Mouse (Mus musculus): ENCODE data around the gene Fam222b. TPM values are rescaled to one million over a fixed set of nuclear protein-coding genes. Genes with fewer than 3 reads are reported as not detected.
A peak's percentile ranks its signal among the peaks of the same experiment; 100 is the strongest.
"Not testable (repeated sequence)": the region's sequence is repeated elsewhere in the genome, so short reads cannot be mapped to it uniquely, and the experiment has no call there.

Fam222b gene
- total RNA-seq, 2 experiments from 2014 or later = 28.8 to 29.9 TPM

- intact Hi-C loops (cut with DNase I) = no loop called here
- DNase-seq (ENCODE audit: low spot score in 2 of 2) = no peak
Measured at GRCm38 (mm10) chr11:78123782-78124181, 29.3 kb downstream of the Fam222b start.

GRCm38 (mm10) chr11:78125691-78126090, 31.2 kb downstream of the Fam222b start:
- no peak for DNase-seq (ENCODE audit: low spot score in 2 of 2)
- intact Hi-C loops (cut with DNase I) = no loop called here

- intact Hi-C loops (cut with DNase I) = no loop called here
- DNase-seq (ENCODE audit: low spot score in 2 of 2) = no peak
Measured at GRCm38 (mm10) chr11:78126739-78127138, 32.3 kb downstream of the Fam222b start.

GRCm38 (mm10) chr11:78129458-78129857, 35.0 kb downstream of the Fam222b start:
- no peak for DNase-seq (ENCODE audit: low spot score in 2 of 2)
- intact Hi-C loops (cut with DNase I) = no loop called here

GRCm38 (mm10) chr11:78133915-78134314, 39.5 kb downstream of the Fam222b start:
- intact Hi-C loops (cut with DNase I) = no loop called here
- DNase-seq (ENCODE audit: low spot score in 2 of 2) = no peak

- DNase-seq (ENCODE audit: low spot score in 2 of 2) = no peak
- intact Hi-C loops (cut with DNase I) = no loop called here
Measured at GRCm38 (mm10) chr11:78134344-78134743, 39.9 kb downstream of the Fam222b start.

GRCm38 (mm10) chr11:78135314-78135713, 40.9 kb downstream of the Fam222b start:
- intact Hi-C loops (cut with DNase I); DNase-seq (ENCODE audit: low spot score in 2 of 2): not testable (repeated sequence)

- no peak for DNase-seq (ENCODE audit: low spot score in 2 of 2)
- intact Hi-C loops (cut with DNase I) = no loop called here
Measured at GRCm38 (mm10) chr11:78136132-78136531, 41.7 kb downstream of the Fam222b start.

GRCm38 (mm10) chr11:78137584-78137983, 43.1 kb downstream of the Fam222b start:
- no peak for DNase-seq (ENCODE audit: low spot score in 2 of 2)
- intact Hi-C loops (cut with DNase I) = no loop called here

- intact Hi-C loops (cut with DNase I) = no loop called here
- DNase-seq (ENCODE audit: low spot score in 2 of 2) = no peak
Measured at GRCm38 (mm10) chr11:78138023-78138422, 43.6 kb downstream of the Fam222b start.

- DNase-seq (ENCODE audit: low spot score in 2 of 2) = no peak
- intact Hi-C loops (cut with DNase I) = no loop called here
Measured at GRCm38 (mm10) chr11:78140665-78141064, 46.2 kb downstream of the Fam222b start.

- intact Hi-C loops (cut with DNase I) = no loop called here
- DNase-seq (ENCODE audit: low spot score in 2 of 2) = no peak
Measured at GRCm38 (mm10) chr11:78143520-78143919, 49.1 kb downstream of the Fam222b start.

- intact Hi-C loops (cut with DNase I) = loop anchor here (5.0 kb wide), 1 partner anchor 49 kb away; no protein-coding TSS in a partner anchor
- DNase-seq (ENCODE audit: low spot score in 2 of 2) = no peak
Measured at GRCm38 (mm10) chr11:78146168-78146567, 51.7 kb downstream of the Fam222b start.

GRCm38 (mm10) chr11:78146707-78147543, 52.5 kb downstream of the Fam222b start:
- no peak for DNase-seq (ENCODE audit: low spot score in 2 of 2)
- intact Hi-C loops (cut with DNase I) = loop anchor here (5.0 kb wide), 1 partner anchor 50 kb away; no protein-coding TSS in a partner anchor

GRCm38 (mm10) chr11:78151161-78151560, 56.7 kb downstream of the Fam222b start:
- intact Hi-C loops (cut with DNase I) = loop anchor here (5.0 kb wide), 1 partner anchor 69 kb away; the partner anchor contains the start of gene Eral1
- DNase-seq (ENCODE audit: low spot score in 2 of 2) = no peak

- peak; percentile 86 to 92 for DNase-seq (ENCODE audit: low spot score in 2 of 2)
- intact Hi-C loops (cut with DNase I) = loop anchor here (5.0 kb wide), 1 partner anchor 70 kb away; the partner anchor contains the start of gene Eral1
Measured at GRCm38 (mm10) chr11:78152299-78153231, 58.1 kb downstream of the Fam222b start.

- intact Hi-C loops (cut with DNase I) = loop anchor here (5.0 kb wide), 1 partner anchor 71 kb away; the partner anchor contains the start of gene Eral1
- no peak for DNase-seq (ENCODE audit: low spot score in 2 of 2)
Measured at GRCm38 (mm10) chr11:78153778-78154177, 59.3 kb downstream of the Fam222b start.

- intact Hi-C loops (cut with DNase I) = no loop called here
- DNase-seq (ENCODE audit: low spot score in 2 of 2) = no peak
Measured at GRCm38 (mm10) chr11:78155674-78156073, 61.2 kb downstream of the Fam222b start.

- intact Hi-C loops (cut with DNase I) = no loop called here
- no peak for DNase-seq (ENCODE audit: low spot score in 2 of 2)
Measured at GRCm38 (mm10) chr11:78156156-78156699, 61.8 kb downstream of the Fam222b start.

GRCm38 (mm10) chr11:78159096-78159495, 64.6 kb downstream of the Fam222b start:
- DNase-seq (ENCODE audit: low spot score in 2 of 2) = peak; percentile 85 to 94
- intact Hi-C loops (cut with DNase I) = no loop called here

All from left cerebral cortex, postnatal 14 days (tissue).